Mouse (Mus musculus): ENCODE measurements around the gene Ildr2. TPM values are rescaled to one million over a fixed set of nuclear protein-coding genes. Genes with fewer than 3 reads are reported as not detected.

Ildr2 gene
- polyA plus RNA-seq, 1 experiment, result not detected

- TF ChIP-seq GATA1 (IDR thresholded peaks at IDR 0.05; ENCODE audit: low read length), result no peak
These were observed 25.8 kb downstream of the Ildr2 start for GRCm38 (mm10) chr1:166279580-166280206.

- no peak for TF ChIP-seq GATA1 (IDR thresholded peaks at IDR 0.05; ENCODE audit: low read length)
These were observed 26.6 kb downstream of the Ildr2 start for GRCm38 (mm10) chr1:166280566-166280965.

- no peak for TF ChIP-seq GATA1 (IDR thresholded peaks at IDR 0.05; ENCODE audit: low read length)
These were observed 27.3 kb downstream of the Ildr2 start for GRCm38 (mm10) chr1:166281287-166281686.

GRCm38 (mm10) chr1:166281836-166282235, 27.9 kb downstream of the Ildr2 start:
- no peak for TF ChIP-seq GATA1 (IDR thresholded peaks at IDR 0.05; ENCODE audit: low read length)

GRCm38 (mm10) chr1:166282597-166283210, 28.8 kb downstream of the Ildr2 start:
- TF ChIP-seq GATA1 (IDR thresholded peaks at IDR 0.05; ENCODE audit: low read length), result no peak

- TF ChIP-seq GATA1 (IDR thresholded peaks at IDR 0.05; ENCODE audit: low read length), result no peak
These were observed 29.5 kb downstream of the Ildr2 start for GRCm38 (mm10) chr1:166283451-166283850.

GRCm38 (mm10) chr1:166284390-166284789, 30.5 kb downstream of the Ildr2 start:
- TF ChIP-seq GATA1 (IDR thresholded peaks at IDR 0.05; ENCODE audit: low read length), result no peak

GRCm38 (mm10) chr1:166286231-166286630, 32.3 kb downstream of the Ildr2 start:
- no peak for TF ChIP-seq GATA1 (IDR thresholded peaks at IDR 0.05; ENCODE audit: low read length)

- no peak for TF ChIP-seq GATA1 (IDR thresholded peaks at IDR 0.05; ENCODE audit: low read length)
These were observed 36.6 kb downstream of the Ildr2 start for GRCm38 (mm10) chr1:166290562-166290961.

GRCm38 (mm10) chr1:166293086-166293485, 39.1 kb downstream of the Ildr2 start:
- no peak for TF ChIP-seq GATA1 (IDR thresholded peaks at IDR 0.05; ENCODE audit: low read length)

GRCm38 (mm10) chr1:166295548-166295947, 41.6 kb downstream of the Ildr2 start:
- no peak for TF ChIP-seq GATA1 (IDR thresholded peaks at IDR 0.05; ENCODE audit: low read length)

GRCm38 (mm10) chr1:166296371-166296770, 42.4 kb downstream of the Ildr2 start:
- no peak for TF ChIP-seq GATA1 (IDR thresholded peaks at IDR 0.05; ENCODE audit: low read length)

GRCm38 (mm10) chr1:166296971-166297370, 43.0 kb downstream of the Ildr2 start:
- no peak for TF ChIP-seq GATA1 (IDR thresholded peaks at IDR 0.05; ENCODE audit: low read length)

GRCm38 (mm10) chr1:166297499-166298111, 43.7 kb downstream of the Ildr2 start:
- no peak for TF ChIP-seq GATA1 (IDR thresholded peaks at IDR 0.05; ENCODE audit: low read length)

- TF ChIP-seq GATA1 (IDR thresholded peaks at IDR 0.05; ENCODE audit: low read length), result no peak
These were observed 44.9 kb downstream of the Ildr2 start for GRCm38 (mm10) chr1:166298884-166299283.

GRCm38 (mm10) chr1:166299821-166300220, 45.9 kb downstream of the Ildr2 start:
- no peak for TF ChIP-seq GATA1 (IDR thresholded peaks at IDR 0.05; ENCODE audit: low read length)

GRCm38 (mm10) chr1:166300526-166300925, 46.6 kb downstream of the Ildr2 start:
- TF ChIP-seq GATA1 (IDR thresholded peaks at IDR 0.05; ENCODE audit: low read length), result no peak
